Mouse (Mus musculus) induced T-regulatory cell, adult 2 months (primary cell): ENCODE data around the gene Apbb1ip.

Source experiments
- DNase-seq: peaks from one replicate; pipeline ENCODE4 v3.0.0-alpha.2; 2012; ENCODE audit warnings: low read depth

Apbb1ip gene

GRCm38 (mm10) chr2:22773549-22774180 is at the start of gene Apbb1ip:
Gene Apbb1ip, plus strand, starts transcription at chr2:22774094.
- no peak for DNase-seq

- no peak for DNase-seq
These were observed 46.8 kb upstream of the Apbb1ip start for GRCm38 (mm10) chr2:22727113-22727512.

- DNase-seq: no peak
These were observed 37.8 kb upstream of the Apbb1ip start for GRCm38 (mm10) chr2:22736134-22736533.

- DNase-seq: peak; percentile 39
These were observed 34.5 kb upstream of the Apbb1ip start for GRCm38 (mm10) chr2:22739369-22739768.

GRCm38 (mm10) chr2:22740441-22740840 is 33.5 kb upstream of the Apbb1ip start:
- no peak for DNase-seq

- no peak for DNase-seq
These were observed 32.7 kb upstream of the Apbb1ip start for GRCm38 (mm10) chr2:22741222-22741621.

- peak; percentile 68 for DNase-seq
These were observed 29.7 kb upstream of the Apbb1ip start for GRCm38 (mm10) chr2:22744121-22744761.

- peak; percentile 62 for DNase-seq
These were observed 29.0 kb upstream of the Apbb1ip start for GRCm38 (mm10) chr2:22744876-22745275.

GRCm38 (mm10) chr2:22746785-22747184 is 27.1 kb upstream of the Apbb1ip start:
- DNase-seq: no peak

- DNase-seq: no peak
These were observed 26.0 kb upstream of the Apbb1ip start for GRCm38 (mm10) chr2:22747941-22748340.

- DNase-seq: no peak
These were observed 24.1 kb upstream of the Apbb1ip start for GRCm38 (mm10) chr2:22749761-22750160.

GRCm38 (mm10) chr2:22752492-22752891 is 21.4 kb upstream of the Apbb1ip start:
- DNase-seq: no peak

GRCm38 (mm10) chr2:22753461-22754075 is 20.3 kb upstream of the Apbb1ip start:
- no peak for DNase-seq

- DNase-seq: no peak
These were observed 19.6 kb upstream of the Apbb1ip start for GRCm38 (mm10) chr2:22754222-22754824.

- DNase-seq: no peak
These were observed 18.3 kb upstream of the Apbb1ip start for GRCm38 (mm10) chr2:22755561-22755960.

- peak; percentile 85 for DNase-seq
These were observed 15.5 kb upstream of the Apbb1ip start for GRCm38 (mm10) chr2:22758310-22758972.

- DNase-seq: no peak
These were observed 13.4 kb upstream of the Apbb1ip start for GRCm38 (mm10) chr2:22760452-22760851.

GRCm38 (mm10) chr2:22761103-22761521 is 12.8 kb upstream of the Apbb1ip start:
- peak; percentile 29 for DNase-seq

GRCm38 (mm10) chr2:22764774-22765387 is 9.0 kb upstream of the Apbb1ip start:
- no peak for DNase-seq

- no peak for DNase-seq
These were observed 2.6 kb upstream of the Apbb1ip start for GRCm38 (mm10) chr2:22771311-22771710.

GRCm38 (mm10) chr2:22774181-22774751 is 372 bp downstream of the Apbb1ip start:
- DNase-seq: peak; percentile 92

GRCm38 (mm10) chr2:22775213-22775612 is 1.3 kb downstream of the Apbb1ip start:
- DNase-seq: peak; percentile 72
